Mouse (Mus musculus): ENCODE data around the gene Sipa1l1.

The Sipa1l1 gene

GRCm38 (mm10) chr12:82419027-82419426 is 249.9 kb downstream of the Sipa1l1 start:
- in situ Hi-C loops (cut with MboI; ENCODE audit: low pct_unique_long_range_greater_than_20kb in 1 of 2, low sequenced_read_pairs in 2 of 2, unreplicated experiment in 1 of 2): no loop called here

GRCm38 (mm10) chr12:82424783-82425182 is 255.7 kb downstream of the Sipa1l1 start:
- in situ Hi-C loops (cut with MboI; ENCODE audit: low pct_unique_long_range_greater_than_20kb in 1 of 2, low sequenced_read_pairs in 2 of 2, unreplicated experiment in 1 of 2): no loop called here

DNA sequence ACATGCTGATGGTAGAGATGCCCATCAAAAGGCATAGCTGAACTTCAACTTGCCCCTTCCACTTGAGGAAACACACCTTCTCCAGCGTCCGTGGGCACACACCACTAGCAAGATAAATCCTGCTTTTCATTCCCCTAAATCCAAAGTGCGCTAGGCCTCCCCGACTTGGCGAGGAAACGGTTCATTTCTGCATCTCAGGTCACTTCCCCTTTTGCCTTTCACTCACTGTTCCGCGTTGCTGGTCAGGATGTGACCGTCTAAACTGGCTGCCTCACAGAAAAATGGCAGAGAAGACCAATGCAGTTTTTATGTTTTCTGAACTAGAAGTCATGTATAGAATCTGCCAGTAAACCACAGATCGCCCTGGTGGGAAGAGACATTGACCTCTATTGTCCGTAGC is 256.7 kb downstream of the Sipa1l1 start:
- in situ Hi-C loops (cut with MboI; ENCODE audit: low pct_unique_long_range_greater_than_20kb in 1 of 2, low sequenced_read_pairs in 2 of 2, unreplicated experiment in 1 of 2): no loop called here

DNA sequence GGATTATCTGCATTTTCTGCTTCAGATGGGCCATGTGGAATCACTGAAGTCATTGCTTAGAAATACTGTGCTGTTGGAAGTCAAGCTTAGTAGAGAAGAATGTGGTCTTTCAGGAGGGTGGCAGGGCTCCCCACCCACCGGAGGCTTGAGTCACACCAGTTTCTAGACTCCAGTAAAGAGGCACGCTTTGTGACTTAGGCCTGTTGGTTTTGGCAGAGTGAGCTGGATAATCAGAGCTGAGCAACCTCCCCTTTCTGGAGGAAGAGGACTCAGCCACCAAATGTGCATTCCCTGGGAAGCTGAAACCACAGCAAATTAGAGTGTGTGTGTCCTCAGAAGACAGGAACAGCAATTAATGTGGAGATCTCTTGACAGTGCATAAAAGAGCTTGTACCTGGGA is 258.3 kb downstream of the Sipa1l1 start:
- in situ Hi-C loops (cut with MboI; ENCODE audit: low pct_unique_long_range_greater_than_20kb in 1 of 2, low sequenced_read_pairs in 2 of 2, unreplicated experiment in 1 of 2): no loop called here

GRCm38 (mm10) chr12:82428466-82428865 is 259.3 kb downstream of the Sipa1l1 start:
- in situ Hi-C loops (cut with MboI; ENCODE audit: low pct_unique_long_range_greater_than_20kb in 1 of 2, low sequenced_read_pairs in 2 of 2, unreplicated experiment in 1 of 2): no loop called here

DNA sequence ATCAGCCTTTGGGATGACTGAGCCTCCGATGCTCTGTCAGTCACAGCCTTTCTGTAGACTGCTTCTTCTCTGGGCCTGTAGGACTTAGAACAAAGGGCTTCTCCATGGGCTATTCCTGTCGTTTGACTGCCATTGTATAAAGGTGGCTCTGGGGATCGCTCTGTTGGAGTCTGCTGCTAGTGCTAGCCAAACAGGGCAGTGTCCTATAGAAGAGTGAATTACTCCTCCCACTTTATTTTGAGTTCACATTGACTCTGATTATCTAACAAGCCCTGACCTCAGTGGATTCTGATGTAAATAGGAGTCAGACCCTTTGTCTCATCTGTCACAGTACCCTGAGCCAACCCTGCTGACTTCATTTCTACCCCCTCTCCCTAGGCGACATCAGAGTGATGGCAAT is 264.2 kb downstream of the Sipa1l1 start:
- in situ Hi-C loops (cut with MboI; ENCODE audit: low pct_unique_long_range_greater_than_20kb in 1 of 2, low sequenced_read_pairs in 2 of 2, unreplicated experiment in 1 of 2): no loop called here

DNA sequence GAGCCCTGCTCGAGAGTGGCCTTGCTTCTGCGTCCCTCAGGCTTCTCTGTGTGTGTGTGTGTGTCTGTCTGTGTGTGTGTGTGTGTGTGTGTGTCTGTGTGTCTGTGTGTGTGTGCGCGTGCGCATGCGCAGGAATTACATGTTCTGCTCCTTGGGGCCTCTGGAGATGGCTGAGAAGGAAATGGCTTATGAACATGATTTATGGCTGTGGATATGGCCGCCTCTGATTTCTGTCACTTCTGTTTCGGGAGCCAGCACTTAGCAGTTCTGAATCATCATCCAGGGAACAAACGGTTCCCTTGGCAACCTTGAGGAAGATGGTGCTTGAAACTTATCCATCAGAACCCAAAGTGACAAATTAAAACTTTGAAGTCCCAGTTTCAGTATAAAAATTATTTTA is 265.5 kb downstream of the Sipa1l1 start:
- in situ Hi-C loops (cut with MboI; ENCODE audit: low pct_unique_long_range_greater_than_20kb in 1 of 2, low sequenced_read_pairs in 2 of 2, unreplicated experiment in 1 of 2): no loop called here

- in situ Hi-C loops (cut with MboI; ENCODE audit: low pct_unique_long_range_greater_than_20kb in 1 of 2, low sequenced_read_pairs in 2 of 2, unreplicated experiment in 1 of 2): no loop called here
These were observed 272.4 kb downstream of the Sipa1l1 start for GRCm38 (mm10) chr12:82441479-82441878.

- in situ Hi-C loops (cut with MboI; ENCODE audit: low pct_unique_long_range_greater_than_20kb in 1 of 2, low sequenced_read_pairs in 2 of 2, unreplicated experiment in 1 of 2): no loop called here
These were observed 277.5 kb downstream of the Sipa1l1 start for GRCm38 (mm10) chr12:82446609-82447024.

GRCm38 (mm10) chr12:82448129-82448815 is 279.2 kb downstream of the Sipa1l1 start:
- in situ Hi-C loops (cut with MboI; ENCODE audit: low pct_unique_long_range_greater_than_20kb in 1 of 2, low sequenced_read_pairs in 2 of 2, unreplicated experiment in 1 of 2): no loop called here

- in situ Hi-C loops (cut with MboI; ENCODE audit: low pct_unique_long_range_greater_than_20kb in 1 of 2, low sequenced_read_pairs in 2 of 2, unreplicated experiment in 1 of 2): loop anchor here in 1 of 2 experiments (25.0 kb wide), 2 partner anchors 365 to 465 kb away; no protein-coding TSS in a partner anchor
These were observed 283.3 kb downstream of the Sipa1l1 start for GRCm38 (mm10) chr12:82452428-82452827.

- in situ Hi-C loops (cut with MboI; ENCODE audit: low pct_unique_long_range_greater_than_20kb in 1 of 2, low sequenced_read_pairs in 2 of 2, unreplicated experiment in 1 of 2): loop anchor here in 1 of 2 experiments (25.0 kb wide), 2 partner anchors 367 to 467 kb away; no protein-coding TSS in a partner anchor
These were observed 285.3 kb downstream of the Sipa1l1 start for GRCm38 (mm10) chr12:82454415-82454814.

DNA sequence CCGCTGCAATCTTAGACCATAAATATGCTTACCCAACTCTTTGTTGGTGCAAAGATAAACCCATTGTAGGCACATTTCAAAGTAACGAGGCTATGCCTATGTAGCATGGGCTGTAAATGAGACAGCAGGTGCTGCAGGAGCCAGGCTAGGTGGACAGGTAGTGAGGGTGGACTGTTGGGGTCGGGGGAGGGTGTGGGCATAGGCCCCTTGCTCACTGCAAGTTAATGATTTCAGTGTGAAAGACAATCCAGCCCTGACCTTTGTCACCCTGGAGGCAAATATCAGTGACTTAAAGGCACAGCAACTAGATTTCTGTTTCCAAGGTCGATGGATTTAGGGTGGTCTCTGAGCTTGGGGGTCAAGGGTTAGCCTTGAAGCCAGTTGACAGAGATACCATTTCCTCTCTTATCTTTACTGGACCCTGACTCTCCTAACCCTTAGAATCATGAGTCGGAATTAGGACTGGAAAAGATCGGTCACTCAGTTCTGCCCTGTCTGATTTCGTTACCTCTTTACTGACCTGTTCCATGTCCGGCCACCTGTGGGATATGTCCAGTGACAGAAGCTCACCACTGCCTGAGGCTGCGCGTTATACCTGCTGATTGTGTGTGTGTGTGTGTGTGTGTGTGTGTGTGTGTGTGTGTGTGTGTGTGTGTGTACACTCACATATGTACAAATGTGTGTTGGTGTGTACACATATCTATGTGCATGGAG is 286.7 kb downstream of the Sipa1l1 start:
- in situ Hi-C loops (cut with MboI; ENCODE audit: low pct_unique_long_range_greater_than_20kb in 1 of 2, low sequenced_read_pairs in 2 of 2, unreplicated experiment in 1 of 2): loop anchor here in 1 of 2 experiments (25.0 kb wide), 2 partner anchors 369 to 469 kb away; no protein-coding TSS in a partner anchor

- in situ Hi-C loops (cut with MboI; ENCODE audit: low pct_unique_long_range_greater_than_20kb in 1 of 2, low sequenced_read_pairs in 2 of 2, unreplicated experiment in 1 of 2): loop anchor here in 1 of 2 experiments (25.0 kb wide), 2 partner anchors 369 to 469 kb away; no protein-coding TSS in a partner anchor
These were observed 287.3 kb downstream of the Sipa1l1 start for GRCm38 (mm10) chr12:82456414-82456805.

DNA sequence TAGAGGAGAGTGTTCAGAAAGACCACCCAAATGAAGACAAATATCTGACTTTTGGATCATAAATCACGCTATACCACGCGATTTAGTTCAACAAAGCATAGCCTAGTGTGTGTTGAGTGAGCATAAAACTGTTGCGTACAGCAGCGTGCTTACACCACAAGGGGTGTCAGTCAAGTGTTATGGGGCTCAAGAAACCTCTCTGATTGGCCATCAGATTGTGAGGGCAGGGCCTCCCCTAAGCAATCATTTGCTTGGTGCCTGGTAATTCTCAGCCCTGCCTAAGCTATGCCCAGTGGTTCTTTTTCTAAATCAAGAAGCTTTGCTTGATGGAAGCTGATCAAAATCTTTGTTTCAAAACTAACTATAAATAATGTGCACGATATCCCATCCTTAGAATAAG is 288.5 kb downstream of the Sipa1l1 start:
- in situ Hi-C loops (cut with MboI; ENCODE audit: low pct_unique_long_range_greater_than_20kb in 1 of 2, low sequenced_read_pairs in 2 of 2, unreplicated experiment in 1 of 2): loop anchor here in 1 of 2 experiments (25.0 kb wide), 2 partner anchors 370 to 470 kb away; no protein-coding TSS in a partner anchor

- in situ Hi-C loops (cut with MboI; ENCODE audit: low pct_unique_long_range_greater_than_20kb in 1 of 2, low sequenced_read_pairs in 2 of 2, unreplicated experiment in 1 of 2): loop anchor here in 1 of 2 experiments (25.0 kb wide), 2 partner anchors 371 to 471 kb away; no protein-coding TSS in a partner anchor
These were observed 288.9 kb downstream of the Sipa1l1 start for GRCm38 (mm10) chr12:82458017-82458416.

DNA sequence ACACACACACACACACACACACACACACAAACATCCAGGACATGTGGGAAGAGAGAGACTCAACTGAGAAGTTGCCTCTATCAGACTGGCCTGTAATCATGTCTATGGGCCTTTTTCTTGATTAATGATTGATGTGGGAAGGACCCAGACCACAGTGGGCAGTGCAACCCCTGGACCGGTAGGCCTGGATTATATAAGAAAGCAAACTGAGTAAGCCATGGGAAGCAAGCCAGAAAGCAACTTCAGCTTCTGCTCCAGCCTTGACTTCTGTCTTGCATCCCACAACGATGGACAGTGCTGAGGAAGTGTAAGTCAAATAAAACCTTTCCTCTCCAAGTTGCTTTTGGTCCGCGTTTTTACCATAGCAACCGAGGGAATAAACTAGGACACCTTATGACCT is 298.1 kb downstream of the Sipa1l1 start:
- in situ Hi-C loops (cut with MboI; ENCODE audit: low pct_unique_long_range_greater_than_20kb in 1 of 2, low sequenced_read_pairs in 2 of 2, unreplicated experiment in 1 of 2): loop anchor here in 1 of 2 experiments (25.0 kb wide), 2 partner anchors 380 to 480 kb away; no protein-coding TSS in a partner anchor

GRCm38 (mm10) chr12:82467641-82468040 is 298.5 kb downstream of the Sipa1l1 start:
- in situ Hi-C loops (cut with MboI; ENCODE audit: low pct_unique_long_range_greater_than_20kb in 1 of 2, low sequenced_read_pairs in 2 of 2, unreplicated experiment in 1 of 2): loop anchor here in 1 of 2 experiments (25.0 kb wide), 2 partner anchors 380 to 480 kb away; no protein-coding TSS in a partner anchor

GRCm38 (mm10) chr12:82468416-82468815 is 299.3 kb downstream of the Sipa1l1 start:
- in situ Hi-C loops (cut with MboI; ENCODE audit: low pct_unique_long_range_greater_than_20kb in 1 of 2, low sequenced_read_pairs in 2 of 2, unreplicated experiment in 1 of 2): loop anchor here in 1 of 2 experiments (25.0 kb wide), 2 partner anchors 381 to 481 kb away; no protein-coding TSS in a partner anchor

All from mouse embryonic stem cell (cell line).